Mouse (Mus musculus): ENCODE results near the gene Rnf17. TPM values are rescaled to one million over a fixed set of nuclear protein-coding genes. Genes with fewer than 3 reads are reported as not detected.

Rnf17 gene
- polyA plus RNA-seq, 1 experiment from 2014 or later = 1.8 TPM

- Histone ChIP-seq H3K27me3 (ENCODE audit: control insufficient read depth, insufficient read depth, low read length) (no peaks in the 10 kb centered on the region), H3K4me2 (ENCODE audit: low read depth, low read length) (no peak overlapping the region), H3K27ac (ENCODE audit: low read length) (no peak overlapping the region), H3K9ac (ENCODE audit: low read length) (no peak overlapping the region), H3K4me1 (ENCODE audit: control insufficient read depth, insufficient read depth, low read length) (no peaks in the 10 kb centered on the region), H3K36me3 (ENCODE audit: control insufficient read depth, insufficient read depth) (no peaks in the 10 kb centered on the region), H3K4me3 (ENCODE audit: low read length) (no peak overlapping the region), H3K9me3 (replicated peaks; ENCODE audit: control insufficient read depth, low read length) (no peaks in the 10 kb centered on the region)
- WGBS = 51% methylated on average over 1 of the region's 1 CpGs
- ATAC-seq (replicated peaks; ENCODE audit: extremely low read depth, insufficient read depth, low FRiP score) = no peak
These were observed 60.3 kb downstream of the Rnf17 start for GRCm38 (mm10) chr14:56462729-56463128.

- no peaks in the 10 kb centered on the region for H3K9me3 ChIP-seq (replicated peaks; ENCODE audit: control insufficient read depth, low read length)
- H3K4me1 ChIP-seq (ENCODE audit: control insufficient read depth, insufficient read depth, low read length) = no peaks in the 10 kb centered on the region
- WGBS = 31% methylated on average over 1 of the region's 1 CpGs
- no peaks in the 10 kb centered on the region for H3K27me3 ChIP-seq (ENCODE audit: control insufficient read depth, insufficient read depth, low read length)
- H3K9ac ChIP-seq (ENCODE audit: low read length) = no peak overlapping the region
- H3K4me2 ChIP-seq (ENCODE audit: low read depth, low read length) = no peak overlapping the region
- H3K27ac ChIP-seq (ENCODE audit: low read length) = no peak overlapping the region
- no peaks in the 10 kb centered on the region for H3K36me3 ChIP-seq (ENCODE audit: control insufficient read depth, insufficient read depth)
- ATAC-seq (replicated peaks; ENCODE audit: extremely low read depth, insufficient read depth, low FRiP score) = no peak
- H3K4me3 ChIP-seq (ENCODE audit: low read length) = no peak overlapping the region
These were observed 65.8 kb downstream of the Rnf17 start for GRCm38 (mm10) chr14:56468145-56468544.

GRCm38 (mm10) chr14:56489806-56490205 lies 87.4 kb downstream of the Rnf17 start:
- H3K9ac ChIP-seq (ENCODE audit: low read length) = no peak overlapping the region
- no peaks in the 10 kb centered on the region for H3K36me3 ChIP-seq (ENCODE audit: control insufficient read depth, insufficient read depth)
- no peak overlapping the region for H3K27ac ChIP-seq (ENCODE audit: low read length)
- no peak overlapping the region for H3K4me3 ChIP-seq (ENCODE audit: low read length)
- H3K4me1 ChIP-seq (ENCODE audit: control insufficient read depth, insufficient read depth, low read length) = no peaks in the 10 kb centered on the region
- no peaks in the 10 kb centered on the region for H3K9me3 ChIP-seq (replicated peaks; ENCODE audit: control insufficient read depth, low read length)
- no peak overlapping the region for H3K4me2 ChIP-seq (ENCODE audit: low read depth, low read length)
- ATAC-seq (replicated peaks; ENCODE audit: extremely low read depth, insufficient read depth, low FRiP score) = no peak
- no peaks in the 10 kb centered on the region for H3K27me3 ChIP-seq (ENCODE audit: control insufficient read depth, insufficient read depth, low read length)

GRCm38 (mm10) chr14:56502407-56502806 lies 100.0 kb downstream of the Rnf17 start:
- Histone ChIP-seq H3K4me2 (ENCODE audit: low read depth, low read length) (no peak overlapping the region), H3K9ac (ENCODE audit: low read length) (no peak overlapping the region), H3K4me1 (ENCODE audit: control insufficient read depth, insufficient read depth, low read length) (no peaks in the 10 kb centered on the region), H3K36me3 (ENCODE audit: control insufficient read depth, insufficient read depth) (no peaks in the 10 kb centered on the region), H3K4me3 (ENCODE audit: low read length) (no peak overlapping the region), H3K27ac (ENCODE audit: low read length) (no peak overlapping the region), H3K9me3 (replicated peaks; ENCODE audit: control insufficient read depth, low read length) (no peaks in the 10 kb centered on the region), H3K27me3 (ENCODE audit: control insufficient read depth, insufficient read depth, low read length) (no peaks in the 10 kb centered on the region)
- ATAC-seq (replicated peaks; ENCODE audit: extremely low read depth, insufficient read depth, low FRiP score) = no peak
- WGBS = 70% methylated on average over 4 of the region's 4 CpGs

- Histone ChIP-seq H3K4me1 (ENCODE audit: control insufficient read depth, insufficient read depth, low read length) (no peaks in the 10 kb centered on the region), H3K27me3 (ENCODE audit: control insufficient read depth, insufficient read depth, low read length) (no peaks in the 10 kb centered on the region), H3K4me2 (ENCODE audit: low read depth, low read length) (no peak overlapping the region), H3K27ac (ENCODE audit: low read length) (no peak overlapping the region), H3K36me3 (ENCODE audit: control insufficient read depth, insufficient read depth) (no peaks in the 10 kb centered on the region), H3K9me3 (replicated peaks; ENCODE audit: control insufficient read depth, low read length) (no peaks in the 10 kb centered on the region), H3K4me3 (ENCODE audit: low read length) (no peak overlapping the region), H3K9ac (ENCODE audit: low read length) (no peak overlapping the region)
- no peak for ATAC-seq (replicated peaks; ENCODE audit: extremely low read depth, insufficient read depth, low FRiP score)
- WGBS = 43% methylated on average over 3 of the region's 3 CpGs
These were observed 104.4 kb downstream of the Rnf17 start for GRCm38 (mm10) chr14:56506743-56507142.

GRCm38 (mm10) chr14:56512084-56512483 lies 109.7 kb downstream of the Rnf17 start:
- Histone ChIP-seq H3K27ac (ENCODE audit: low read length) (no peak overlapping the region), H3K36me3 (ENCODE audit: control insufficient read depth, insufficient read depth) (no peaks in the 10 kb centered on the region), H3K9ac (ENCODE audit: low read length) (no peak overlapping the region), H3K27me3 (ENCODE audit: control insufficient read depth, insufficient read depth, low read length) (no peaks in the 10 kb centered on the region), H3K9me3 (replicated peaks; ENCODE audit: control insufficient read depth, low read length) (no peaks in the 10 kb centered on the region), H3K4me3 (ENCODE audit: low read length) (no peak overlapping the region), H3K4me1 (ENCODE audit: control insufficient read depth, insufficient read depth, low read length) (no peaks in the 10 kb centered on the region), H3K4me2 (ENCODE audit: low read depth, low read length) (no peak overlapping the region)
- 28% methylated on average over 6 of the region's 6 CpGs for WGBS
- ATAC-seq (replicated peaks; ENCODE audit: extremely low read depth, insufficient read depth, low FRiP score) = no peak

GRCm38 (mm10) chr14:56514775-56515174 lies 112.4 kb downstream of the Rnf17 start:
- Histone ChIP-seq H3K27ac (ENCODE audit: low read length) (no peak overlapping the region), H3K4me2 (ENCODE audit: low read depth, low read length) (no peak overlapping the region), H3K9ac (ENCODE audit: low read length) (no peak overlapping the region), H3K9me3 (replicated peaks; ENCODE audit: control insufficient read depth, low read length) (no peaks in the 10 kb centered on the region), H3K27me3 (ENCODE audit: control insufficient read depth, insufficient read depth, low read length) (no peaks in the 10 kb centered on the region), H3K4me3 (ENCODE audit: low read length) (no peak overlapping the region), H3K36me3 (ENCODE audit: control insufficient read depth, insufficient read depth) (no peaks in the 10 kb centered on the region), H3K4me1 (ENCODE audit: control insufficient read depth, insufficient read depth, low read length) (no peaks in the 10 kb centered on the region)
- no peak for ATAC-seq (replicated peaks; ENCODE audit: extremely low read depth, insufficient read depth, low FRiP score)
- 76% methylated on average over 2 of the region's 2 CpGs for WGBS

GRCm38 (mm10) chr14:56530788-56531187 lies 128.4 kb downstream of the Rnf17 start:
- Histone ChIP-seq H3K27me3 (ENCODE audit: control insufficient read depth, insufficient read depth, low read length) (no peaks in the 10 kb centered on the region), H3K9ac (ENCODE audit: low read length) (no peak overlapping the region), H3K4me2 (ENCODE audit: low read depth, low read length) (no peak overlapping the region), H3K4me3 (ENCODE audit: low read length) (no peak overlapping the region), H3K9me3 (replicated peaks; ENCODE audit: control insufficient read depth, low read length) (no peaks in the 10 kb centered on the region), H3K4me1 (ENCODE audit: control insufficient read depth, insufficient read depth, low read length) (no peaks in the 10 kb centered on the region), H3K36me3 (ENCODE audit: control insufficient read depth, insufficient read depth) (peaks cover 21% of the 10 kb centered on the region), H3K27ac (ENCODE audit: low read length) (no peak overlapping the region)
- 78% methylated on average over 2 of the region's 2 CpGs for WGBS
- no peak for ATAC-seq (replicated peaks; ENCODE audit: extremely low read depth, insufficient read depth, low FRiP score)

- no peaks in the 10 kb centered on the region for H3K27me3 ChIP-seq (ENCODE audit: control insufficient read depth, insufficient read depth, low read length)
- H3K9me3 ChIP-seq (replicated peaks; ENCODE audit: control insufficient read depth, low read length) = no peaks in the 10 kb centered on the region
- no peak overlapping the region for H3K9ac ChIP-seq (ENCODE audit: low read length)
- no peaks in the 10 kb centered on the region for H3K36me3 ChIP-seq (ENCODE audit: control insufficient read depth, insufficient read depth)
- 61% methylated on average over 1 of the region's 1 CpGs for WGBS
- no peak for ATAC-seq (replicated peaks; ENCODE audit: extremely low read depth, insufficient read depth, low FRiP score)
- no peak overlapping the region for H3K4me3 ChIP-seq (ENCODE audit: low read length)
- no peaks in the 10 kb centered on the region for H3K4me1 ChIP-seq (ENCODE audit: control insufficient read depth, insufficient read depth, low read length)
- no peak overlapping the region for H3K4me2 ChIP-seq (ENCODE audit: low read depth, low read length)
- no peak overlapping the region for H3K27ac ChIP-seq (ENCODE audit: low read length)
These were observed 142.6 kb downstream of the Rnf17 start for GRCm38 (mm10) chr14:56544946-56545345.

- 86% methylated on average over 4 of the region's 4 CpGs for WGBS
- Histone ChIP-seq H3K9me3 (replicated peaks; ENCODE audit: control insufficient read depth, low read length) (no peaks in the 10 kb centered on the region), H3K36me3 (ENCODE audit: control insufficient read depth, insufficient read depth) (no peaks in the 10 kb centered on the region), H3K4me2 (ENCODE audit: low read depth, low read length) (no peak overlapping the region), H3K27ac (ENCODE audit: low read length) (no peak overlapping the region), H3K4me3 (ENCODE audit: low read length) (no peak overlapping the region), H3K27me3 (ENCODE audit: control insufficient read depth, insufficient read depth, low read length) (no peaks in the 10 kb centered on the region), H3K4me1 (ENCODE audit: control insufficient read depth, insufficient read depth, low read length) (no peaks in the 10 kb centered on the region), H3K9ac (ENCODE audit: low read length) (no peak overlapping the region)
- ATAC-seq (replicated peaks; ENCODE audit: extremely low read depth, insufficient read depth, low FRiP score) = no peak
These were observed 143.1 kb downstream of the Rnf17 start for GRCm38 (mm10) chr14:56545491-56545890.

Data from heart, embryonic 16.5 days (tissue).